Mouse (Mus musculus): ENCODE measurements around the gene Tead1. TPM values are rescaled to one million over a fixed set of nuclear protein-coding genes. Genes with fewer than 3 reads are reported as not detected.
A peak's percentile ranks its signal among the peaks of the same experiment; 100 is the strongest.
"Not testable (repeated sequence)": the region's sequence is repeated elsewhere in the genome, so short reads cannot be mapped to it uniquely, and the experiment has no call there.

Tead1 gene
- polyA plus RNA-seq, 1 experiment from 2014 or later = 6.0 TPM

GRCm38 (mm10) chr7:112918279-112918991 lies 239.3 kb downstream of the Tead1 start:
- Histone ChIP-seq H3K27me3 (replicated peaks; ENCODE audit: control insufficient read depth, insufficient read depth, low read length) (0 out of 2 replicates have a peak, but pooled peaks cover 3% of the 10 kb centered on the region), H3K4me3 (ENCODE audit: low read depth, low read length) (no peak overlapping the region), H3K27ac (ENCODE audit: low read depth, low read length) (no peak overlapping the region), H3K9ac (ENCODE audit: low read length) (no peak overlapping the region; the same call in 1 of the 2 replicates), H3K4me1 (ENCODE audit: control insufficient read depth, insufficient read depth, low read length) (peaks cover 3% of the 10 kb centered on the region), H3K9me3 (replicated peaks; ENCODE audit: control insufficient read depth, low read length) (no peaks in the 10 kb centered on the region), H3K36me3 (ENCODE audit: control insufficient read depth, insufficient read depth, low read length) (no peaks in the 10 kb centered on the region), H3K4me2 (ENCODE audit: low read length) (0 out of 2 replicates have a peak overlapping the region, but pooled peaks have one; percentile 12)
- DNase-seq (ENCODE audit: low spot score) = no peak
- 52% methylated on average over 22 of the region's 22 CpGs for WGBS
- no peak for ATAC-seq

- Histone ChIP-seq H3K4me2 (ENCODE audit: low read length) (no peak overlapping the region), H3K4me1 (ENCODE audit: control insufficient read depth, insufficient read depth, low read length) (peaks cover 3% of the 10 kb centered on the region), H3K27ac (ENCODE audit: low read depth, low read length) (no peak overlapping the region), H3K27me3 (replicated peaks; ENCODE audit: control insufficient read depth, insufficient read depth, low read length) (0 out of 2 replicates have a peak, but pooled peaks cover 3% of the 10 kb centered on the region), H3K4me3 (ENCODE audit: low read depth, low read length) (no peak overlapping the region), H3K9me3 (replicated peaks; ENCODE audit: control insufficient read depth, low read length) (no peaks in the 10 kb centered on the region), H3K9ac (ENCODE audit: low read length) (no peak overlapping the region), H3K36me3 (ENCODE audit: control insufficient read depth, insufficient read depth, low read length) (no peaks in the 10 kb centered on the region)
- DNase-seq (ENCODE audit: low spot score) (peak; percentile 92), ATAC-seq (peak; percentile 53; the same call in 1 of the 2 replicates)
- WGBS = 2% methylated on average over 4 of the region's 4 CpGs
Observed at GRCm38 (mm10) chr7:112919845-112920244, 240.7 kb downstream of the Tead1 start.

DNA sequence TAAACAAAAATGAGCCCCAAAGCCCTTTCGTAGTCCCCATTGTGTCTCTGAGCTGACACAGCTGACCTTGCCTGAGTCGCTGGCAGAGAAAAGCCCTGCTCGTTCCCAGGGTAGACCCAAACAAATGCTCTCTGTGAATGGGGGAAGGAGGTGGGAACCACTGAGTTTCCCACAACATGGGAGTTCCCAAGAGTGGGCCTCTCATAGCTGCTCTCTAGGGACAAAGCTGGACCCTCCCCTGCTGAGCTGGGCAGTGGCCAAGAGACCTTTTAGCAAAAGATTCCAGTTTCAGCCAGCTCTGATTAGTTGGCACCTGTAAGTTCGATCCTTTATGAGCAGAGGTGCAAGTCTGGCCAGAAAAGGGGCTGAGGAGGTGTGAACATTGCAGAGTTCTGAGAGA lies 243.7 kb downstream of the Tead1 start:
- Histone ChIP-seq H3K4me2 (ENCODE audit: low read length) (no peak overlapping the region), H3K36me3 (ENCODE audit: control insufficient read depth, insufficient read depth, low read length) (no peaks in the 10 kb centered on the region), H3K27me3 (replicated peaks; ENCODE audit: control insufficient read depth, insufficient read depth, low read length) (0 out of 2 replicates have a peak, but pooled peaks cover 3% of the 10 kb centered on the region), H3K9ac (ENCODE audit: low read length) (no peak overlapping the region), H3K4me3 (ENCODE audit: low read depth, low read length) (no peak overlapping the region), H3K4me1 (ENCODE audit: control insufficient read depth, insufficient read depth, low read length) (peaks cover 3% of the 10 kb centered on the region), H3K9me3 (replicated peaks; ENCODE audit: control insufficient read depth, low read length) (no peaks in the 10 kb centered on the region), H3K27ac (ENCODE audit: low read depth, low read length) (no peak overlapping the region)
- DNase-seq (ENCODE audit: low spot score) (peak; percentile 37), ATAC-seq (peak; percentile 45; the same call in 1 of the 2 replicates)
- WGBS = 10% methylated on average over 4 of the region's 4 CpGs

DNA sequence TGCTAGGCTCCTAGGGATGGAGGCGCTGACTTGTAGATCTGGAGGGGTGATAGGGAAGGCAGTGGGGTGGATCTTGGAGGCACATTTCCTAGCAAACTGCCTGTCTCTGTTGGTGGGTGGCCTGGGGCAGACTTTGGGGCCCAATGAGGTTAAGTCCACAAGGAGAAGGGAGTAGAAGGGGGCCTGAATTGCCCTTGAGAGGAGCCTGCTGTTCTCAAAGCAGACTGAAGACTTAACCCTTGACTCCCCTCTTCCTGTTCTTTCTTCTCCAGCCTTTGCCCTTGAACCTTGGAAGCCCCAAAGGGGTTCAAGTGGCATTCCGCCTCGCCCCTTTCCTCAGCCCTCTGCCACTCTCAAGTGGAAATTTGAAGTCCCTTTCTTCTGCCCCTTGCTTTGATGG lies 244.6 kb downstream of the Tead1 start:
- 80% methylated on average over 3 of the region's 3 CpGs for WGBS
- Histone ChIP-seq H3K4me1 (ENCODE audit: control insufficient read depth, insufficient read depth, low read length) (no peaks in the 10 kb centered on the region; the same call in 1 of the 2 replicates), H3K4me2 (ENCODE audit: low read length) (no peak overlapping the region), H3K9me3 (replicated peaks; ENCODE audit: control insufficient read depth, low read length) (no peaks in the 10 kb centered on the region), H3K9ac (ENCODE audit: low read length) (no peak overlapping the region), H3K4me3 (ENCODE audit: low read depth, low read length) (no peak overlapping the region), H3K27ac (ENCODE audit: low read depth, low read length) (no peak overlapping the region), H3K27me3 (replicated peaks; ENCODE audit: control insufficient read depth, insufficient read depth, low read length) (0 out of 2 replicates have a peak, but pooled peaks cover 3% of the 10 kb centered on the region), H3K36me3 (ENCODE audit: control insufficient read depth, insufficient read depth, low read length) (no peaks in the 10 kb centered on the region)
- ATAC-seq = no peak
- DNase-seq (ENCODE audit: low spot score) = no peak

- no peaks in the 10 kb centered on the region for H3K36me3 ChIP-seq (ENCODE audit: control insufficient read depth, insufficient read depth, low read length)
- no peak for DNase-seq (ENCODE audit: low spot score)
- no peak overlapping the region for H3K27ac ChIP-seq (ENCODE audit: low read depth, low read length)
- no peak for ATAC-seq
- H3K27me3 ChIP-seq (replicated peaks; ENCODE audit: control insufficient read depth, insufficient read depth, low read length) = no peaks in the 10 kb centered on the region
- H3K4me2 ChIP-seq (ENCODE audit: low read length) = no peak overlapping the region
- H3K9me3 ChIP-seq (replicated peaks; ENCODE audit: control insufficient read depth, low read length) = no peaks in the 10 kb centered on the region
- H3K4me3 ChIP-seq (ENCODE audit: low read depth, low read length) = no peak overlapping the region
- H3K4me1 ChIP-seq (ENCODE audit: control insufficient read depth, insufficient read depth, low read length) = peaks cover 2% of the 10 kb centered on the region; the same call in 1 of the 2 replicates
- H3K9ac ChIP-seq (ENCODE audit: low read length) = no peak overlapping the region
- 59% methylated on average over 7 of the region's 7 CpGs for WGBS
Observed at GRCm38 (mm10) chr7:112930669-112931068, 251.6 kb downstream of the Tead1 start.

DNA sequence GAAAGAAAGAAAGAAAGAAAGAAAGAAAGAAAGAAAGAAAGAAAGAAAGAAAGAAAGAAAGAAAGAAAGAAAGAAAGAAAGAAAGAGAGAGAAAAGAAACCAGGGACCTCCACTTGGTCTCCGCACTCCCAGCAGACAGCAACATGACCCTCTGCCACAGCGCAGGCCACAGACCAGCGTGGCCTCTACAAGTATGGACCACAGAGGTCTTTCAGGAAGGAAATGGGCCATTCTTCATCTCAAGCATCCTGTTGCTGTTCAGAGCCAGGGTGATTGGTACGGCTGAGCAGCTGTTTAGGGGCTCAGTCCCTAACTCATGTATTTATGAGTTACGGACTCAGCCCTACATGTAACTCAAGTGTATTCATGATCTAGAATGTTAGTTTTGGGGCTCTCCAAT lies 256.8 kb downstream of the Tead1 start:
- not testable (repeated sequence) for H3K9me3 ChIP-seq (replicated peaks; ENCODE audit: control insufficient read depth, low read length); DNase-seq (ENCODE audit: low spot score); H3K4me3 ChIP-seq (ENCODE audit: low read depth, low read length); H3K4me1 ChIP-seq (ENCODE audit: control insufficient read depth, insufficient read depth, low read length); H3K9ac ChIP-seq (ENCODE audit: low read length); ATAC-seq; H3K27ac ChIP-seq (ENCODE audit: low read depth, low read length); H3K27me3 ChIP-seq (replicated peaks; ENCODE audit: control insufficient read depth, insufficient read depth, low read length); H3K36me3 ChIP-seq (ENCODE audit: control insufficient read depth, insufficient read depth, low read length); H3K4me2 ChIP-seq (ENCODE audit: low read length)
- WGBS = 89% methylated on average over 5 of the region's 5 CpGs

- H3K9ac ChIP-seq (ENCODE audit: low read length) = no peak overlapping the region
- H3K27me3 ChIP-seq (replicated peaks; ENCODE audit: control insufficient read depth, insufficient read depth, low read length) = no peaks in the 10 kb centered on the region
- H3K4me1 ChIP-seq (ENCODE audit: control insufficient read depth, insufficient read depth, low read length) = no peaks in the 10 kb centered on the region
- no peak for DNase-seq (ENCODE audit: low spot score)
- no peaks in the 10 kb centered on the region for H3K36me3 ChIP-seq (ENCODE audit: control insufficient read depth, insufficient read depth, low read length)
- no peak overlapping the region for H3K4me3 ChIP-seq (ENCODE audit: low read depth, low read length)
- H3K9me3 ChIP-seq (replicated peaks; ENCODE audit: control insufficient read depth, low read length) = no peaks in the 10 kb centered on the region
- WGBS = 94% methylated on average over 8 of the region's 8 CpGs
- no peak overlapping the region for H3K27ac ChIP-seq (ENCODE audit: low read depth, low read length)
- ATAC-seq = no peak
- H3K4me2 ChIP-seq (ENCODE audit: low read length) = no peak overlapping the region
Observed at GRCm38 (mm10) chr7:112937089-112937488, 258.0 kb downstream of the Tead1 start.

GRCm38 (mm10) chr7:112938959-112939358 lies 259.8 kb downstream of the Tead1 start:
- DNase-seq (ENCODE audit: low spot score) (no peak), ATAC-seq (no peak)
- Histone ChIP-seq H3K4me2 (ENCODE audit: low read length) (no peak overlapping the region), H3K9ac (ENCODE audit: low read length) (no peak overlapping the region), H3K9me3 (replicated peaks; ENCODE audit: control insufficient read depth, low read length) (no peaks in the 10 kb centered on the region), H3K4me1 (ENCODE audit: control insufficient read depth, insufficient read depth, low read length) (no peaks in the 10 kb centered on the region), H3K4me3 (ENCODE audit: low read depth, low read length) (no peak overlapping the region), H3K27me3 (replicated peaks; ENCODE audit: control insufficient read depth, insufficient read depth, low read length) (no peaks in the 10 kb centered on the region), H3K27ac (ENCODE audit: low read depth, low read length) (no peak overlapping the region), H3K36me3 (ENCODE audit: control insufficient read depth, insufficient read depth, low read length) (no peaks in the 10 kb centered on the region)
- 60% methylated on average over 5 of the region's 5 CpGs for WGBS

DNA sequence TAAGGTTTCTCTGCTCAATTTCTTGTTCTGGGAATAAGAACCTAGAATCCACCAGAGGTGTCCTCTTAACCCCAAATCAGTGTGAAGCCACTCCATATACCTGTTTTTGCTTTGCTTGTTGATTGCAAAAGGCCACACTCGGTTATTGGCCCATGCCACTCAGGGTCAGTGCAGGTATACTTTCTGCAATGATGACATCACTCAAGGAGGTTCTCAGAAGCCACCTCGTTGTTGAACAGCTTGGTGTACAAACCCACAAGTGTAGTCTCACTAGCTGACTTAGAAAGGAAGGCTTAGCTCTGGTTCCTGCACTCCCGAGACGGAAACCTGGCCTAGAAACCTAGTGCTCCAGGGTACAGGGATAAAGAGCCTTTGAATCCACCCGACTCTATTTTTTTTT lies 263.4 kb downstream of the Tead1 start:
- no peak overlapping the region for H3K4me3 ChIP-seq (ENCODE audit: low read depth, low read length)
- 79% methylated on average over 5 of the region's 5 CpGs for WGBS

More for the DNA sequence above, 263.4 kb downstream of the Tead1 start:
- Histone ChIP-seq H3K4me1 (ENCODE audit: control insufficient read depth, insufficient read depth, low read length) (no peaks in the 10 kb centered on the region), H3K27me3 (replicated peaks; ENCODE audit: control insufficient read depth, insufficient read depth, low read length) (no peaks in the 10 kb centered on the region), H3K4me2 (ENCODE audit: low read length) (no peak overlapping the region), H3K27ac (ENCODE audit: low read depth, low read length) (no peak overlapping the region), H3K9me3 (replicated peaks; ENCODE audit: control insufficient read depth, low read length) (no peaks in the 10 kb centered on the region), H3K36me3 (ENCODE audit: control insufficient read depth, insufficient read depth, low read length) (no peaks in the 10 kb centered on the region), H3K9ac (ENCODE audit: low read length) (no peak overlapping the region)
- DNase-seq (ENCODE audit: low spot score) (no peak), ATAC-seq (no peak)

All from forebrain, embryonic 14.5 days (tissue).